Mouse (Mus musculus): Measurements from ENCODE around the gene Trf.

DNA sequence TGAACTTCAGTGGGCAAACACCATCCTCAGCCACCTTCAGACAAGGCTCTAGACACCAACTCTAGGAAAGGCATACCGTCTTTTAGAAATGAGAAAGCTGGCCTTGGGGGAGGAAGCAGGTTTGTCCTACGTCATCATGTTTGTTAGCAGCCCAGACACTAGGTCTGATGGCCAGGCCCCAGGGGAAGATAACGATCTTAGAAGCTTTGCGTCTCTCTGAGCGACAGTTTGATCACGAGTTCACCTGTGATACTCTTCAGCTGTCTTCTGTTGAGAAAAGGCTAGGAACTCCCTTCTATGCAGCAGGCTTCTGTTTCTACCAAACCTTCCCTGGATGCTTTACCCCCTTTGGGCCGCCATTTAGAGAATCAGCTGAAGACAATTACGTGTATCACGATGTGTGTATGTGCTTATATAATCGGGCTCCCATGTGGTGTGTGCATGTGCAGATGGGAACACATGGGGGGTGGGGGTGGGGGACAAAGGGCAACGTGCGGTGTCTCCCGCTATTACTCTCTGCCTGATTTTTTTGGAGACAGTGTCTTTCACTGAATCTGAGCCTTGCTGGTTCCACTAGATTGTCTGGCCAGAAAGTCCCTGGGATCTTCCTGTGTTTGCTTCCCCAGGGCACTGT, 1.8 kb downstream of the Trf start:
- no peak for TF ChIP-seq GATA1 (IDR thresholded peaks at IDR 0.05; ENCODE audit: borderline replicate concordance, low read length)
- TF ChIP-seq FLI1 (IDR thresholded peaks at IDR 0.05; ENCODE audit: low read length) = no peak
